Mouse (Mus musculus) forebrain, embryonic 14.5 days (tissue): ENCODE measurements at regions not wholly inside any gene's neighbourhood (a gene's known extent, or its start where the extent isn't known, plus 50 kb on each side); places are given as distances from the start of the nearest gene placed in this dataset.

Source experiments
- ATAC-seq: fragments of 200-750 bp; cut with Nextera tagmentation; 2 replicates; pipeline ENCODE4 v1.8.0; 2017; ENCODE audit warnings: mild to moderate bottlenecking, moderate library complexity
- DNase-seq: peaks from one replicate; pipeline ENCODE4 v3.0.0-alpha.2; 2015; ENCODE audit warnings: low spot score
- H3K27ac ChIP-seq: fragments of 300-500 bp; sonication (generic); 2 replicates; pipeline ENCODE4 v1.5.1; 2014; ENCODE audit warnings: low read depth, mild to moderate bottlenecking, control low read depth, low read length, moderate library complexity
- H3K27me3 ChIP-seq: fragments of 300-500 bp; sonication (generic); replicated peaks from 2 replicates; pipeline ENCODE4 v1.6.1; 2014; ENCODE audit warnings: low read length, control low read depth, mixed read lengths; ENCODE audit not compliant: control insufficient read depth, insufficient read depth
- H3K36me3 ChIP-seq: fragments of 300-500 bp; sonication (generic); 2 replicates; pipeline ENCODE4 v1.6.1; 2014; ENCODE audit warnings: low read length, control low read depth; ENCODE audit not compliant: control insufficient read depth, insufficient read depth
- H3K4me1 ChIP-seq: fragments of 300-500 bp; sonication (generic); 2 replicates; pipeline ENCODE4 v1.6.1; 2014; ENCODE audit warnings: antibody characterized with exemption, low read length, control low read depth; ENCODE audit not compliant: control insufficient read depth, insufficient read depth
- H3K4me2 ChIP-seq: fragments of 300-500 bp; sonication (generic); 2 replicates; pipeline ENCODE4 v1.6.1; 2014; ENCODE audit warnings: mild to moderate bottlenecking, control low read depth, low read length
- H3K4me3 ChIP-seq: fragments of 300-500 bp; sonication (generic); 2 replicates; pipeline ENCODE4 v1.5.1; 2014; ENCODE audit warnings: low read depth, low read length, control low read depth
- H3K9ac ChIP-seq: fragments of 300-500 bp; sonication (generic); 2 replicates; pipeline ENCODE4 v1.6.1; 2014; ENCODE audit warnings: mild to moderate bottlenecking, low read length, control low read depth, moderate library complexity
- H3K9me3 ChIP-seq: fragments of 300-500 bp; sonication (generic); replicated peaks from 2 replicates; pipeline ENCODE4 v1.6.1; 2016; ENCODE audit warnings: low read length, control low read depth, mixed read lengths; ENCODE audit not compliant: control insufficient read depth
- WGBS: fragments of 180-500 bp; shearing (Covaris S2); extraction: QIAGEN DNeasy Blood & Tissue Kit; methylation state at CpG from one replicate; pipeline ENCODE4 v1.1.7; 2014; 5-methylcytosine and 5-hydroxymethylcytosine counted together

GRCm38 (mm10) chr12:99643016-99643415 is 79.6 kb upstream of the Foxn3 start:
- 98% methylated on average over 16 of the region's 16 CpGs for WGBS
- H3K4me1 ChIP-seq, result peaks cover 17% of the 10 kb centered on the region
- no peaks in the 10 kb centered on the region for H3K36me3 ChIP-seq
- H3K27me3 ChIP-seq, result no peaks in the 10 kb centered on the region
- H3K9me3 ChIP-seq, result peaks cover 4% of the 10 kb centered on the region; the same call in 1 of the 2 replicates
- no peak overlapping the region for H3K9ac ChIP-seq
- no peak overlapping the region for H3K4me2 ChIP-seq
- no peak overlapping the region for H3K4me3 ChIP-seq
- no peak overlapping the region for H3K27ac ChIP-seq
- ATAC-seq, result no peak
- DNase-seq, result no peak

GRCm38 (mm10) chr12:99642131-99642895 is 78.9 kb upstream of the Foxn3 start:
- no peak overlapping the region for H3K4me2 ChIP-seq
- 90% methylated on average over 7 of the region's 7 CpGs for WGBS
- ATAC-seq (no peak), DNase-seq (no peak)
- H3K4me3 ChIP-seq, result no peak overlapping the region
- H3K9ac ChIP-seq, result no peak overlapping the region
- H3K4me1 ChIP-seq, result peaks cover 17% of the 10 kb centered on the region
- H3K27ac ChIP-seq, result no peak overlapping the region
- peaks cover 4% of the 10 kb centered on the region; the same call in 1 of the 2 replicates for H3K9me3 ChIP-seq
- no peaks in the 10 kb centered on the region for H3K27me3 ChIP-seq
- no peaks in the 10 kb centered on the region for H3K36me3 ChIP-seq

GRCm38 (mm10) chr12:99641278-99641677 is 77.9 kb upstream of the Foxn3 start:
- peaks cover 4% of the 10 kb centered on the region; the same call in 1 of the 2 replicates for H3K9me3 ChIP-seq
- H3K27me3 ChIP-seq, result no peaks in the 10 kb centered on the region
- ATAC-seq (no peak), DNase-seq (peak; percentile 13)
- no peaks in the 10 kb centered on the region for H3K36me3 ChIP-seq
- H3K9ac ChIP-seq, result peak overlapping the region; percentile 55; the same call in 1 of the 2 replicates
- H3K4me2 ChIP-seq, result peak overlapping the region; percentile 58
- H3K27ac ChIP-seq, result peak overlapping the region; percentile 14; the same call in 1 of the 2 replicates
- H3K4me3 ChIP-seq, result peak overlapping the region; percentile 21
- H3K4me1 ChIP-seq, result peaks cover 17% of the 10 kb centered on the region
- 28% methylated on average over 7 of the region's 9 CpGs for WGBS

GRCm38 (mm10) chr12:99640214-99641151 is 77.1 kb upstream of the Foxn3 start:
- H3K4me3 ChIP-seq, result peak overlapping the region; percentile 21
- H3K9ac ChIP-seq, result peak overlapping the region; percentile 55
- ATAC-seq (peak; percentile 76), DNase-seq (peak; percentile 63)
- H3K36me3 ChIP-seq, result no peaks in the 10 kb centered on the region
- H3K27me3 ChIP-seq, result no peaks in the 10 kb centered on the region
- WGBS, result under 1% methylated on average over 18 of the region's 18 CpGs
- peaks cover 17% of the 10 kb centered on the region for H3K4me1 ChIP-seq
- peak overlapping the region; percentile 55; the same call in 1 of the 2 replicates for H3K27ac ChIP-seq
- peak overlapping the region; percentile 58 for H3K4me2 ChIP-seq
- H3K9me3 ChIP-seq, result peaks cover 4% of the 10 kb centered on the region; the same call in 1 of the 2 replicates

- Histone ChIP-seq H3K9me3 (peaks cover 2% of the 10 kb centered on the region; the same call in 1 of the 2 replicates), H3K4me3 (no peak overlapping the region), H3K36me3 (no peaks in the 10 kb centered on the region), H3K4me1 (peaks cover 17% of the 10 kb centered on the region), H3K9ac (no peak overlapping the region), H3K27me3 (no peaks in the 10 kb centered on the region), H3K27ac (peak overlapping the region; percentile 55; the same call in 1 of the 2 replicates), H3K4me2 (peak overlapping the region; percentile 58)
- peak; percentile 63 for DNase-seq
- peak; percentile 58 for ATAC-seq
- WGBS, result 4% methylated on average over 8 of the region's 8 CpGs
Observed at GRCm38 (mm10) chr12:99639847-99640213, 76.4 kb upstream of the Foxn3 start.

- no peak overlapping the region for H3K27ac ChIP-seq
- no peak overlapping the region for H3K9ac ChIP-seq
- no peaks in the 10 kb centered on the region for H3K36me3 ChIP-seq
- no peaks in the 10 kb centered on the region; the same call in 1 of the 2 replicates for H3K9me3 ChIP-seq
- DNase-seq (no peak), ATAC-seq (no peak)
- H3K27me3 ChIP-seq, result no peaks in the 10 kb centered on the region
- H3K4me3 ChIP-seq, result no peak overlapping the region
- peaks cover 17% of the 10 kb centered on the region for H3K4me1 ChIP-seq
- H3K4me2 ChIP-seq, result no peak overlapping the region
- 92% methylated on average over 3 of the region's 3 CpGs for WGBS
Observed at GRCm38 (mm10) chr12:99639118-99639517, 75.7 kb upstream of the Foxn3 start.

GRCm38 (mm10) chr12:99637986-99638385 is 74.6 kb upstream of the Foxn3 start:
- Histone ChIP-seq H3K27me3 (no peaks in the 10 kb centered on the region), H3K4me3 (no peak overlapping the region), H3K27ac (no peak overlapping the region), H3K4me1 (peaks cover 17% of the 10 kb centered on the region), H3K9ac (no peak overlapping the region), H3K9me3 (no peaks in the 10 kb centered on the region), H3K36me3 (no peaks in the 10 kb centered on the region), H3K4me2 (no peak overlapping the region)
- 86% methylated on average over 5 of the region's 5 CpGs for WGBS
- ATAC-seq (no peak), DNase-seq (no peak)

GRCm38 (mm10) chr12:99636234-99636633 is 72.9 kb upstream of the Foxn3 start:
- H3K4me2 ChIP-seq, result no peak overlapping the region
- no peak overlapping the region for H3K4me3 ChIP-seq
- no peaks in the 10 kb centered on the region for H3K36me3 ChIP-seq
- DNase-seq (no peak), ATAC-seq (no peak)
- no peaks in the 10 kb centered on the region for H3K27me3 ChIP-seq
- H3K9ac ChIP-seq, result no peak overlapping the region
- peaks cover 17% of the 10 kb centered on the region for H3K4me1 ChIP-seq
- H3K9me3 ChIP-seq, result no peaks in the 10 kb centered on the region
- WGBS, result 86% methylated on average over 3 of the region's 3 CpGs
- no peak overlapping the region for H3K27ac ChIP-seq
